Mouse (Mus musculus): ENCODE measurements at regions not wholly inside any gene's neighbourhood (a gene's known extent, or its start where the extent isn't known, plus 50 kb on each side); places are given as distances from the start of the nearest gene placed in this dataset.

- TF ChIP-seq POLR2A (IDR thresholded peaks at IDR 0.05; ENCODE audit: borderline replicate concordance, extremely low read depth, insufficient read depth, insufficient read length, poor library complexity, severe bottlenecking): no peak
- TF ChIP-seq CTCF (IDR thresholded peaks at IDR 0.05; ENCODE audit: borderline replicate concordance, extremely low read depth, insufficient read depth, insufficient read length): no peak
Measured at GRCm38 (mm10) chr16:92976097-92976496, 150.1 kb upstream of the Runx1 start.

Data from brain, embryonic 14.5 days (tissue).